Mouse (Mus musculus) megakaryocyte-erythroid progenitor cell, adult 5-6 weeks (primary cell): ENCODE measurements around the gene Tapbp. TPM values are rescaled to one million over a fixed set of nuclear protein-coding genes. Genes with fewer than 3 reads are reported as not detected.

Source experiments
- ATAC-seq: replicated peaks from 2 replicates; pipeline ENCODE4 v1.8.0; 2016; ENCODE audit warnings: mild to moderate bottlenecking, inconsistent platforms; ENCODE audit not compliant: severe bottlenecking, poor library complexity, low FRiP score, low TSS enrichment
- total RNA-seq, 2 experiments: library from RNA; stranded (forward) in 1 of 2; stranded (reverse) in 1 of 2; fragments of 200-1000, 215-1000 nt in 1 of 2; fragments of >200 nt in 1 of 2; fragmentation: Nextera tagmentation in 1 of 2; gene quantifications; 2 replicates each; pipeline ENCODE4 v1.2.3; 2014 to 2017

Gene Tapbp
- total RNA-seq, 2 experiments from 2014 or later = 42.1 to 47.9 TPM

DNA sequence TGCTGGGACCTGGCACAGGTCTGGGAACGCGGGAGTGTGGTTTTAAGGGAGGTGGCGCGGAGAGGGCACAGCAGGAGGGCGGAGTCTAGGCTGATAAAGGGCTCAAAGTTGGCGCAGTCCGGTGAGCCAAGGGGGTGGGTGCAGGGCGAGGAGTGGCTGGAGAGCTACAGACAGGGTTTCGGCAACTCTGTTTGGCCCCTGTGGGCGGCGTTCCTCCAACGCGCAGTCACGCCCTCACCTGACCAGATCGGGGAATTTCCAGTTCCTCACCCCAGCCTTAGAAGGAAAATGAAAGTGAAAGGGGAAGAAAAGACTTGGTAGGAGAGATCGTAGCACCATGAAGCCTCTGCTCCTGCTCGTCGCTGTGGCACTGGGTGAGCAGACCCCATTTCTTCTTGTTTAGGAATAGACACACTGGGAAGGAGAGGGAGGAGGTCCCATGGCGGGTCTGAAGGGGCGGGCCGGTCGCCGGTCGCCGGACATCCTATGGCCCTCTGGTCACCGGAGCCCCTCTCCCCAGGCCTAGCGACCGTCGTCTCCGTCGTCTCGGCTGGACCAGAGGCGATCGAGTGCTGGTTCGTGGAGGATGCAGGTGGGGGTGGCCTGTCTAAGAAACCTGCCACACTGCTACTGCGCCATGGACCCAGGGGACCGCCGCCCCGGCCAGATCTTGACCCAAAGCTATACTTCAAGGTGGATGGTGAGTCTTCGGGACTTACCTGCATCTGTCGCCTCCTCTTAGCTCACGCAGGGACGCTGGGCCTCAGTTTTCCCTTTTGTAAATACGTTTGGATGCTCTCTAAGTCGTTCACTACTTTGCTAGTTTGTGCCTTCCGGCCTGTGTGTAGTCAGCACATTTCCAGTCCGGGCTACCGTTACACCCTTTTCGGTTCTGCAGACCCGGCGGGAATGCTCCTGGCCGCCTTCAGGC lies 3.9 kb downstream of the Tapbp start:
- ATAC-seq = peak; percentile 72

- 0 out of 2 replicates have a peak, but pooled peaks have one; percentile 14 for ATAC-seq
Observed at GRCm38 (mm10) chr17:33920282-33921097, 4.8 kb downstream of the Tapbp start.

DNA sequence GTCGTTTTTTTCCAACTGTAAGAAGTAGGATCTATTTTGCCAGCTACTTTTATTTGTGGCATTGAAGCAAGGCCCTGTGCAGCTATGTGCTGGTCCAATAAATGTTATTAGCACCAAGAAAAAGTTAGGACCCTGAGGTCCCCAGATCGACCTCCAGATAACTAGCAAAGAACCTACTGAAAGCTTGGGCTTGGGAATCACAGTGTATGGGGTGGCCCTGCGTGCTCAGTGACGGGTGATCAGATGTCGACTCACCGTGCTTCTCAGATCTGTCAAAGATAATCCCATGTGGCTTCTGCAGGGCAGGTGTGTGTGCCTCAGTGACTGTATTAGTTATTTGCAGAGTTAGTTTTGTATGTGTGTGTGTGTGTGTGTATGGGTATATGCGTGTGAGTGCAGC lies 5.7 kb downstream of the Tapbp start:
- no peak for ATAC-seq

- peak; percentile 43 for ATAC-seq
Observed at GRCm38 (mm10) chr17:33924577-33925283, 9.0 kb downstream of the Tapbp start.

GRCm38 (mm10) chr17:33925406-33926116 lies 9.9 kb downstream of the Tapbp start:
- ATAC-seq = no peak

DNA sequence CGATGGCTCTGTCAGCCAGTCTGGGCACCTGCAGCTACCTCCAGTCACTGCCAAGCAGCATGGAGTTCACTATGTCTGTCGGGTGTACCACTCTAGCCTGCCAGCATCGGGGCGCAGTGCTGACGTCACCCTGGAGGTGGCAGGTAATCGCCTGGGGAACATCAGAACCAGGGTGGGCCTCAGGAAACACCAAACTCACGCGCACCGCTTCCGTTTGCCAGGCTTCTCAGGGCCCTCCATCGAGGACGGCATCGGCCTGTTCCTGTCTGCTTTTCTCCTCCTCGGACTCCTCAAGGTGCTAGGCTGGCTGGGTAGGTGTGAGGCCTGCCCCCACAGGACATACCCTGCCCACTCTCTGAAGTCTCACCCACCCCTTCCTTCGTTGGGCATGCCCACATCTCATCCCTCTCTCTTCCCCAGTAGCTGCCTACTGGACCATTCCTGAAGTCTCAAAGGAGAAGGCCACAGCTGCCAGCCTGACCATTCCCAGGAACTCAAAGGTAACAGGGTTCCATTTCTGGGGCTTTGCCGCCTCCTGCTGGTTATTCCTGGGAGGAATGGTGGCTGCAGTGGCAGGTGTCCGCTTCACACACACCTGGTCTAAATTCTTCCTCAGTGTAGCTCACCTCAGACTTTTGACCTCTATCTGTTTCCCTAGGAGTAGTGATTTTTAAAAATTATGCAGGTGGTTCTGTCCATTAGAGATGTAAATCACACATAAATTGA lies 10.7 kb downstream of the Tapbp start:
- ATAC-seq = no peak

DNA sequence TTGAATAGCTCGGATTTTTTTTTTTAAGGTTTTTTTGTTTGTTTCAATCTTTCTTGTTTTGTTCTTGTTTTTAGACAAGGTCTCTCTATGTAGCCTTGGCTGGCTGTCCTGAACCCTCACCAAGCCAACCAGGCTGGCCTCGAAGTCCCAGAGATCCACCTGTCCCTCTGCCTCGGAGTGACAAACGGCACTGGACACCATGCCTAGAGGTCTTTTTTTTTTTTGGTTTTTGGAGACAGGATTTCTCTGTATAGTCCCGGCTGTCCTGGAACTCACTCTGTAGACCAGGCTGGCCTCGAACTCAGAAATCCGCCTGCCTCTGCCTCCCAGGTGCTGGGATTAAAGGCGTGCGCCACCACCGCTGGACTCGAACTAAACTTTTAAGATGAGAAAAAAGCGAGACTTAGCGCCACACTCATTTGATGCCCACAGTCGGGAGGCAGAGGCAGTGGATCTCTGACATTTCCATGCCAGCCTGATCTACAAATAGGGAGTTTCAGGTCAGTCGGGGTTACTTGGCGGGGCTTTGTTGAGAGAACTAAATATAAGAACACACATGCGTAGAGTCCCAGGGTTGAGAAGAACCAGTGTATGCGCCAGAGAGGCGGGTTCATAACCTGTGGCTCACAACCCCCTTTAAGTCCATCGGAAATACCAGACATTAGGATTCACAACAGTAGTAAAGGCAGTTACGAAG lies 12.7 kb downstream of the Tapbp start:
- ATAC-seq = no peak

DNA sequence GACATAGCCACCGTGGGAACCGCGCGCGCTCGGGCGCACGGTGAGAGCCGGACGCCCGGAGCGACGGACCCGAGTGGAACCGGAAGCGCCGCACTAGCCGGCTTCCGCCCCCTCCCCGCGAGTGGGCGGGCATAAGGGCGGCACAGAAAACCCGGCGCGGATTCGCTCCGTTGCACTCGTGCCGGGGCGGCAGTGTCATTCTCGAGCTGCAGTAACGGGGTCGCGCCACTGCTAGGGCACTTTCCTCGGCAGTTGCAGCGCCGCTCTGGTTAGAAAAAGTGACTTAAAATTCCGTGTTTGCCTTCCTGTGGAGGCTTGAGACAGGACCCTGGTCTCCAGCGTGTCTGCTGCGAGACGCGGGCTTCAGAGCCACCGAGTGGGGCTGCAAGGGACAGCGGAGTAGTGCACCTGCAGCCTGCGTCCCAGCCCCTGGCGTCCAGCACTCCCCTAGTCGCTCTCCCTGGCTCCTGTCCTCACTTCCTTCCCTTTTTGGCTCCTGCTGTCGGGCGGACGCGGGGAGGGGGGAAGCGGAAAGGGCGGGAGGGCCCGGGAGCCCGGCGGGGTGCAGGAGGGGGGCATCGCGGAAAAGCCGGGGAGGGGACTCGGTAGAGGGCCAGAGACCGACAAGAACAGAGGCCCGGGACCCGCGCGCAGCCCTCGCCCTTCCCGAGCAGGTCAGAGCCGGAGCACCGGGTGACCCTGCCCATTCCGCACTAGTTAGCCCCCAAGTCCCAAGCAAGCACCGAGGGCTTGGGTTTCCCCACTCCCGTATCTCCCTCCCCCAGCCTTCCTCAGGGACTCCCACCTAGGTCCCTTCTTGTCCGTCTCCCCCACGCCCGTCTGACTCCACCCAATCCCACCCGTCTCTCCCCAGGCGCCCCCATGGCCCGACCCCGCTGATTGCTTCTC lies 13.9 kb downstream of the Tapbp start, which contains the start of gene Rgl2:
Gene Rgl2, plus strand, starts transcription at position 173 of the 909 bp plus-strand sequence.
- ATAC-seq = peak; percentile 66

DNA sequence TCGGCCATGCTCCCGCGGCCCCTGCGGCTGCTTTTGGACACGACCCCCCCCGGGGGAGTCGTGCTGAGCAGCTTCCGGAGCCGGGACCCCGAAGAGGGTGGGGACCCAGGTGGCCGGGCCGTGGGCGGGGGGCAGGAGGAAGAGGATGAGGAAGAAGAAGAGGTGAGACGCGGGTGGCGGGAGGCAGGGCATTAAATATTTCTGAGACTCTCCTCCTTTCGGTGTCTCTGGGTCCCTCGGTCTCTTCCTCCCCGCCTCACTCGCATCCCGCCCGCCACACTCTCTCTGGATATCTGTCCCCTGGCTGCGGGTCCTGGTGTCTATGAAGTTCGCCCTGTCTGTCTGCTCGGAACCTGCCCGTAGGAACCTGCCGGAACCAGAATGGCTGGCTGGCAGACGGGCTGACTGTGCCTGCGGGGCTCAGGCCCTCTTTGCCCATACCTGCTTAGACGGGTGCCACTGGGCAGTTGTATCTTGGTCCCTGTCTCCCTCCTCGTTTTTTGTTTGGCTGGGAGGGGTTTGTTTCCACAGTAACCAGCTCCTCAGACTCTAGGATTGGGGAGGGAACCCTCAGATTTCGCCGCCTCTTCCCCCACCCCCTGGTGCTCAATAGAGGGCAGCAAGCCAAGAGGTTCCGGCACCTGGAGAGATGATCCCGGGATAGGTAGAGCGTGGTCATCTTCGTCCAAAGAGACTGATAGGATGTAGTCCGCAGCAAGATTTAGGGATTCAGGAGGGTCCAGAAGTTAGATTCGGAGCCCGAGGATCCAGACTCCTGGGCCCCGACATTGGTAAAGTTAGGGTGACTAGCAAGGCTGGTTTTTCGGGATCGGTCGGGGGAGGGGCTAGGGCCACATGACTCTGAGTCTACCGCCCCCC lies 14.8 kb downstream of the Tapbp start:
- ATAC-seq = peak; percentile 31; the same call in 1 of the 2 replicates

GRCm38 (mm10) chr17:33931159-33931866 lies 15.6 kb downstream of the Tapbp start:
- no peak for ATAC-seq

GRCm38 (mm10) chr17:33931947-33932346 lies 16.2 kb downstream of the Tapbp start:
- no peak for ATAC-seq

DNA sequence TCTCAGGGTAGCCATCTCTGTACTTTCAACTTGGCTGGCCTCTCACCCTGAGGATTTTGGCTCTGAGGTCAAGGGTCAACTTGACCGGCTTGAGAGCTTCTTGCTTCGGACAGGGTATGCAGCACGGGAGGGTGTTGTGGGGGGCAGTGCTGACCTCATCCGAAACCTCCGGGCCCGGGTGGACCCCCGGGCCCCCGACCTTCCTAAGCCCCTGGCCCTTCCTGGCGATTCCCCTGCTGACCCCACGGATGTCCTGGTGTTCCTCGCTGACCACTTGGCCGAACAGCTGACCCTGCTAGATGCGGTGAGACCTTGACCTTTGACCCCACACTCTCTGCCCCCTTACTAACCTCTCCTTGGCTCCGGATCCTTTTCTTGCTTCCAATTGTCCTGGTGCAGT lies 16.7 kb downstream of the Tapbp start:
- no peak for ATAC-seq

DNA sequence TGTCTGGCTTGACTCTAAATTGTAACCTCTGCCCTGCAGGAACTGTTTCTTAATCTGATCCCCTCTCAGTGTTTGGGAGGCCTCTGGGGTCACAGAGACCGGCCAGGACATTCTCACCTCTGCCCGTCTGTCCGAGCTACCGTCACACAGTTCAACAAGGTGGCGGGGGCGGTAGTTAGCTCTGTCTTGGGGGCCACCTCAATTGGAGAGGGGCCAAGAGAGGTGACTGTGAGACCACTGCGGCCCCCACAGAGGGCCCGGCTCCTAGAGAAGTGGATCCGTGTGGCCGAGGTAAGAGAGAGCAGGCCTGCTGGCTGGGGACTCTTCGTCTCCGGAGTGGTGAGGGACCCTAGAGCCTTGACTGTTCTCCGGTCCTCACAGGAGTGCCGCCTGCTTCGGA lies 17.3 kb downstream of the Tapbp start:
- no peak for ATAC-seq

- no peak for ATAC-seq
Observed at GRCm38 (mm10) chr17:33935422-33936055, 19.8 kb downstream of the Tapbp start.

DNA sequence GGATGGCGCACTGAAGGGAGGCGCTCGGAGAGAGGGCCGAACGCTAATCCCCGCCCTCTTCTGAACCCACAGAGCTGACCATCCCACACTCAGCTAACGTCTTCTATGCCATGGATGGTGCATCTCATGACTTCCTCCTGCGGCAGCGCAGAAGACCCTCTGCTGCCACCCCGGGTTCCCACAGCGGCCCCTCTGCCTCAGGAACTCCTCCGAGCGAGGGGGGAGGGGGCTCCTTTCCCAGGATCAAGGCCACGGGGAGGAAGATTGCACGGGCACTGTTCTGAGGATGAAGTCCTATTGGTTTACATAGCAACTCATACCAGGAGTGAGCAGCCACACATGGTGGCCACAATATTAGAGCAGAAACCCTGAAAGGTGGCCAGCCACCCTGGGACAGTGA lies 21.3 kb downstream of the Tapbp start:
- no peak for ATAC-seq
